Mouse (Mus musculus) adipocyte (in vitro differentiated cells): ENCODE results near the gene Olfr875.
"Not testable (repeated sequence)": the region's sequence is repeated elsewhere in the genome, so short reads cannot be mapped to it uniquely, and the experiment has no call there.

Experiments used
- DNase-seq: peaks from one replicate; pipeline ENCODE4 v3.0.0-alpha.2; 2016; ENCODE audit warnings: low spot score

Olfr875 gene

DNA sequence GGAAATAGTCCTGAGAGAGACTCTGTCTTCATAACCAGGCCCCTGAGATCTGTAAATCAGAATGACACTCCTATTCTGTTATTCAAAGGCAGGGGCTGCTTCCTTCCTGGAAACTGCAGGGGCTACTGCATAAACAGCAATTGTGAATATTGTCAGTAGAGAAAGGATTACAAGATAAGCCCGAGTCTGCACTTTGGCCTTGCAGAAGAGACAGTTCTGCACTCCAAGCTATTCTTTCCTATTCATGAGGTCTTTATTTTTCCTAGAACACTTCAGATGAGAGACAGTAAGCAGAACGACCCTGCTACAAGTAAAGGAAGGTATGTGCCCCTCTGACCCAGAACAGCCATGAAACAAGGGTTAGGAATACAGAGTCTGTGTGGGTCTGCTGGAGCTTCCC, at the start of gene Olfr875:
Olfr875 (plus strand) TSS at position 99 of the 400 bp plus-strand sequence.
- DNase-seq: no peak

DNA sequence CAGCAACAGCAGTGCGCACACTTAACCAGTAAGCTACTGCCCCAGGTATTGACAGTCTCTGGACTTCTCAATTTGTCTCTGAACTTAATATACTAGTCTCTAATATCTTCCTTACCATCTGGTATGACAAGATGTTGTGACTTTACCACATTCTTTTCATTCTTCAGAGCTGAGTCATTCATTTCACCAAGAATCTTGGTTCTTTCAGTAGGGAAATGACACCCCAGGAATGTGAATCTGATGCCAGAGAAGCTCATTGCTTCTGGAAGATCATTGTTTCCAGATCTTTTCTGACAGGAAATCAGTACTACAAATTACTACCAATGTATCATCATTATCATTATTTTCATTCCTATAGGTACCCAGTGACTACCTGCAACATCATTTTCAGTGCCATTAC, 37.3 kb upstream of the Olfr875 start:
- no peak for DNase-seq

DNA sequence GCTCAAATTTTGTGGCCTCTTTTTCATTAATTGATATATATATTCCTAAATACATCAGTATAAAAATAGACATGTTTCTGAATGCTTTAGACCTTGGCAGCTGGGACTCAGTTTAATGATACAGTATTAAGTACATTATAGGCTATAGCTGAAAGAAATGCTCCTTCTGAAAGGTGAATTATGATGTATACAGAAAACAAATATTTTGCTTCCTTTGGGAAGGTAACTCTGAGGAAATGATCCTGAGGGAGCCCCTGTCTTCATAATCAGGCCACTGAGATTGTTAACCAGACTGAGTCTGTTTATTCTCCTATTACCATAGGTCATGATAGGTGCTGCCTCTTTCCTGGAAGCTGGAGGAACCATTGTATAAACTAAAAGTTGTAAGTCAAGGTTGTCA, 26.9 kb upstream of the Olfr875 start, which contains the start of gene Olfr874:
Olfr874 (plus strand) TSS at position 301 of the 400 bp plus-strand sequence.
- DNase-seq: no peak

DNA sequence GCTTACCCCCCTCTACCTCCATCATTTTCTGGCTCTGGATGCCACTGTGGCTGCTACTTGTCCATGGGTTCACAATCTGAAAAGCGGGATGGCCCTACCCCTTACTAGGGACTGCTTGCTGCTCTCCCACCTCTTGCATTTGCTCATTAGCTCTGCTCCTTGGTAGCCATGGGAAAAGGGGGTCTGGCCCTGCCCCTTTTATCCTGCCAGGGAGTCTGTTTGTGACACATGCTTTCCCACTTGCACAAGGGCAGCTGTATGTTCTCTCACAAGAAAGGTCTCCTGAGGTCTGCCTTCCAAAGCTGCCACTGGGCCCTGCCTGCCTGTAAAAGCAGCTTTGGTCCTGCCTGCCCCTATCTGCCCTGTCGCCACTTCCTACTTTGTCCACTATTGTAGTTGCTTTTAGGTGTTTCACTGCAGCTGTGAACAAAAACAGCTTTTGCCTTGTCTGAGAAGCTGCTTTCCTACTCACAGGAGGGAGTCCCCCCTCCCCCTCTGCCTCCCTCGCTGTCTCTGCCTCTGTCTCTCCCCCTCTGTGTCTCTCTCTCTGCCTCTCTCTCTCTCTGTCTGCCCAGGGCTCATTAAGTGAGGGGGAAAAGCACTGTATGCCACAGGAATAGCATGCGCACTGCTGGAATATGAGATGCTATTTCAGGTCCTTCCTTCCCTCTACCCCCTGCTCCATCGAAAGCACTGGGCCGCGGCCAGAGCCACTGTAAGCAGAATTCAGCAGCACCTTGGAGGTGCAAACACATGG, 21.2 kb upstream of the Olfr875 start:
- DNase-seq: no peak

DNA sequence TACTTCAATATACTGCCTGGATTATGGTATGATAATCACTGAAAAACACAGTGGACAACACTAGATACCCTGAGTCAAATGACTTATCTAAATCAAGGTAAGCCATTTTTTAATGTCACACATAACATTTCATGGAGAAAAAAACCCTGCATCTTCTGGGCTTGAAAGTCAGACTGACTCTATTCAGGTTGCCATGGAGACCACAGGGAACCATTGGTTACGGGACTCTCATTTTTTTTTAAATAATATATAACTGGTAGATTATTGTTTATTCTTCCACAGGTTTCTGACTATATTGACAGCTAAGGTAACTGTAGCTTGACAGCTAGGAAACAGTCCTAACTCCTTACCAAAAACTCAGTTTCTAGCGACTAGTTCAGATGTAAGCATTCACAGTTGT, 20.2 kb upstream of the Olfr875 start:
- DNase-seq: no peak

DNA sequence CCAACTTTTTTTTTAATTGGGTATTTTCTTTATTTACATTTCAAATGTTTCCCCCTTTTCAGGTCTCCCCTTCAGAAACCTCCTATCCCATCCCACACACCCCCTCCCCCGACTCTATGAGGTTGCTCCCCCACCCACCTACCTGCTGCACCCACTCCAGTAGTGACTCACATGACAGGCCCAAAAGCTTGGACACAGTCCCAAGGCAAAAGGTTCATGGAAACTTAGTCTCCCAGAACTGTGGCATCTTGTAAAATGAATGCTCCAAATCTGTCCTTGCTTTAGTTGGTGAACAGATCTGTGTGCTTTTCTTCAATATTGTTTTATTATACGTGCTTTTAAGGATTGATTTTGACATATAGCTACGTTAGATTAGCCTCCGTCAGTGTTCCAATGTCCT, 19.7 kb upstream of the Olfr875 start:
- DNase-seq: no peak

DNA sequence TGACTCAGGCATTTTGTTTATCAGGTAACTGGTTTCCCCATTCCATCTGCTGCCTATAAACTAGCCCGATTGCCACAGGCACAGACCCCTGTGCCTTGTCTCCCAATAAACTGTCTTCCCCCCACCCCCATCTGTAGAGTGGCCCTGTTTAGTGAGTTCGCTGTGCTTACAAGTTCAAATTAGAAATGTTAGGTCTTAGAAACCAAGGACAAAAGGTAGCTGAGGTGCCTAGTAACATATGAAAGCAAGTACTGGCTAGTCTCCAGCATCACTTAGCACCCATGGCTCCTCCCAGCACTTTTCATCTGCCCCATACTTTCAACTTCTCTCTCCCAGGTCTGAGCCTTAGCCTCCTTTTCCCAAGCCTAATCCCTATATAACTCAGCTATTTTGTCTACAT, 9.9 kb upstream of the Olfr875 start:
- no peak for DNase-seq

DNA sequence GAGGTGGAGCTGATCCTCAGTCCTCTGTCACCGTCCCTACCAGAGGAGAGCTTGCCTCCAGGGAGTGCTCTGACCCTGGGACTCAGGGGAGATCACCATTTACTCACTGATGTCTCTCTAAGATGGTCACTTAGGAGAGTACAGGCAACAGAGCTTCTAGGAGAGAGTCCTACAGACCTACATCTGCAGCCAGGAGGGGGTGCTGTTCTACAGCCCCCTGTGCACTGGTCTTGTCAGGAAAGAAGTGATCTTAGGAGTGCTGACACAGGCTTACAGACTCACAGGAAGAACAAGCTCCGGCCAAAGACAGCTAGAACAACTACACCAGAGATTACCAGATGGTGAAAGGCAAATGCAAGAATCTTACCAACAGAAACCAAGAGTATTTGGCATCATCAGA, 9.1 kb upstream of the Olfr875 start:
- peak; percentile 3 for DNase-seq

DNA sequence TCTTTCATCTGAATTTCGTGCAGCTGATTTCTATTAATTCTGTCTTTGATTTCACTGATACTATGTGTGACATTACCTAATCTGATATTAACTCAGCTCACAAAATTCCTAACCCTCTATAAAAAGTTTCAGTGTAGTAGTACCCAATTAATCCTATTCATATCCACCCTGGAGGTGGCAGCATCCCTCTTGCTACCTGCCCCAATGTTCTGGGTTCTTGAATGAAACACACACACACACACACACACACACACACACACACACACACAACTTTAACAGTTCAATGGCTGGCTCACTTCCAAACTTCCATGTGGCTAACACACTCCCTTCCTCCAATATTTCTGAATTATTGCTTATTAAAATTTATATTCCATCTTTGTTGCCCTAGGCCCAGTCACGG, 996 bp upstream of the Olfr875 start:
- no peak for DNase-seq

DNA sequence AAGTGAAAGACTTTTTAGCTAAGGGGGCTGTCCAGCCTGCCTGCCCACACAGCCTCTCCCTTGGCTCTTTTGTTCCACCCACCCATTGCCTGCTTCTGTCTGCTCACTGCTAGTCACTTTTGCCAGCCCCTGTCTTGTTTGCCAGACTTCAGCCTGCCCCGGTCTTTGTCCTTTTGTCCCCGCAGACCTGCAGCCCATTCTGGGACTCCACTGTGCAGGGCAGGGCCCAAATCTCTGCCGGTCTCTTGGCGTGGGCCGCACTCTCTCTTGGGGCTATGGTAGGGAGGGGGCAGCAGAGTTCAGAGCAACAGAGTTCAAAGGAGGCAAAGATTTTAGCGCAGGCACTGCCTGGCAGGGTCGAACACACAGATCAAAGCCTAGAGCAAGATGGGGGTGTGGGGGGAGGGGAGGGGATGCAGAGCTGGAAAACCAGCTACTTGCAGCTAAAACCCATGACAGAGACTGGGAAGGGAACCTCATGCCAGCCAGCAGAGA, 11.2 kb downstream of the Olfr875 start:
- no peak for DNase-seq

DNA sequence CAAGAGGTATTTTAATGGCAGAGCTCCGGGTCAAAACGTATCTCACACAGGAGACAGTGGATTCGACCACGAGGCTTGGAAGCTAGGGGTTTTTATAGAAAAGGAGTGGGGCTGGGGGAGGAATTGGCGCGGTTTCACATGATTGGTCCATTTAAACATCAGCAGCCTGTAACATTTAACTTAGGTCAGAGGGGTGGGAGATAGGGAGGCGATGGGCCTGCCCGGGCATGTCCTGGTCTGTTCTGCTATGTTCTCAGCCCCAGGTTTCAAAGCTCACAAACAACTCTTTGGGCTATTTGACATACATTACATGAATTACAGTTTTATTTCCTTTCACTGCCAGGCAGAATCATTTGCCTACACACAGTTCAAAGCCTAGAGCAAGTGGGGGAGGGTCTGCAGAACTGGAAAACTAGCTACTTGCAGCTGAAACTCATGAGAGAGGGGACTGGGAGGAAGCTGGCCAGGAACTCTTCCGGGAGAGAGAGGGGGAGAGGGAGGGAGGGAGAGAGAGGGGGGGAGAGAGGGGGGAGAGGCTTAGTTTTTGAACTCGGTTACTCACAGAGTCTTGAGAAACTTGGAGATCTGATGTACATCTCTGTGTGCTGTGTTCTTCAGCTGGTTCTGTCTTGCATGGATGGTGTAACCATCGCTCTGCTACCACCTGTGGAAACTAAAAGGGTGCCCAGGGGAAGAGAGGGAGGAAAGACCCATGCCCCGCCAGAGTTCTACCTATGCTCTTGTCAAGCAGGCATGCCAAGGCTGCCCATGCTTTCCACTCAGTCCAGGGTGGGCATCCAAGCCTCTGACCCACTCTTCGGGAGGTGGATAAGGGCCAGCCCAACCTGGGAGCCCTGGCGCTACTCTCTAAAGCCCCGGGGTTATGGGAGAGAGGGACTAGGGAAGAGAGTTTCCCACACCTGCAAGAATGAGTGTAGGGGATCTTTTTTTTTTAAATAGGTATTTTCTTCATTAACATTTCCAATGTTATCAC, 12.0 kb downstream of the Olfr875 start:
- DNase-seq: not testable (repeated sequence)

DNA sequence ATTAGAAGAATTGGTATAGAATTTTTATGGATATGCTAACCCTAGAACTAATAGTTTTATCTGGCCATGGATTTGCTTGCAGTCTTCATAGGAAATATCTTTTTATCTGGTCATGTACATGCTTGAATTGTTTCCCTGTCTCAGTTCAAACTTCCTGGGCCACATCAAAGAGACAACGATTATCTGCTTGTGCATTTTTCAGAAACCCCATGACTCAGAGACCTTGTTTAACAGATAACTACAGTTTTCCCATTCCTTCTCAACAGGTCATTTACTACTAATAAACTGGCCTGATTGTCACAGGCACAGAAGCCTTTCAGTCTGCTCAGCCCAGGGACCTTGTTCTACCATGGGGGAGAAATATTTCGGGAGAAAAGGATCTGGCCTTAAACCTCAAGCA, 14.8 kb downstream of the Olfr875 start:
- no peak for DNase-seq

DNA sequence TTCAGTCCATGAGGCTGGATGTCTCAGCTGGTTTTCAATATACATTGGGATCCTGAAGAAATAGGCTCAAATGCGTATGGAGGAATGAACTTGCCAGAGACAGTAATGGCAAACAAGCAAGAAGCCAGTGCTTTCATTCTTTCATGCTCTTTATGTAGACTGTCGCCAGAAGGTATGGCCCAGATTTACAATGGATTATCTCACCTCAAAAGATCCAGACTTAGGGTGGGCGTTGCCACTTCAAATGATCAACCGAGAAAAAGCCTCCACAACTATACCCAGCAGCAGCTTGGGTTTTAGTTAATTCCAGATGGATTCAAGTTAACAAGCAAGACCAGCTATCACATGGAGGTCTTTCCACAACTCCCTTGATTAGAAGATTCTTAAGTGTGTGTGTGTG, 30.4 kb downstream of the Olfr875 start:
- DNase-seq: no peak

DNA sequence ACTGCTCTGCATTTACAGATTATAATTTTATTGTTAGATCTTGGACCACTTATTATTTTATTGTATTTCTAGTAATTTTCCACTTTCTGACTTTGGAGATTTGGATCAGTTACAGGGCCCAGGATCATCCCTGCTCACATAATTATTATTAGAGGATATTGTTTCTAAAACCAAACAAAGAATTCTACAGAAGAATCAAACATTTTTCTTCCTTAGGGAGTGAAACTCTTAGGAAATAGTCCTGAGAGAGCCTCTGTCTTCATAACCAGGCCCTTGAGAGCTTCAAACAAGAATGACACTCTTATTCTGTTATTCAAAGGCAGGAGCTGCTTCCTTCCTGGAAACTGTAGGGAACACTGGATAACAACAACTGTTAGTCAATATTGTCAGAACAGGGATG, 31.1 kb downstream of the Olfr875 start, which contains the start of gene Olfr876:
Olfr876 (plus strand) TSS at position 301 of the 400 bp plus-strand sequence.
- no peak for DNase-seq

DNA sequence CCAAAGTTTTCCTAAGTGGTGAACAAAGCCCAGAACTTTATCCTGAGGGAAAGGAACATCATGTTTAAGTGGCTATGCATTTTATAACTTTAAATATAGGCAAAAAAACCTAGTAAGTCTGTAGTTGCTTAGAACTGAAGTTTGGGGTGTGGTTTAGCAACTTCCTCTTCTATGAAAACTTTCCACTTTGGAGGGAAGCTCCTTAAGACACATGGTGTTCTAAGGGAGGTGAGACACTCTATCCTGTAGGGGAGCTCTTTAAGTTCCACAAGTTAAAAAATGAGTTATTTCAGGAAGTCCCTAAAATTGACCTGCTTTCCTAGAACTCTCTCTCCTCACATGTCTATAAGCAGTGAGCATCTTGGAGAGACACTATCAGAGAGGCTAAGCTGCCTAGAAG, 35.6 kb downstream of the Olfr875 start:
- DNase-seq: no peak

DNA sequence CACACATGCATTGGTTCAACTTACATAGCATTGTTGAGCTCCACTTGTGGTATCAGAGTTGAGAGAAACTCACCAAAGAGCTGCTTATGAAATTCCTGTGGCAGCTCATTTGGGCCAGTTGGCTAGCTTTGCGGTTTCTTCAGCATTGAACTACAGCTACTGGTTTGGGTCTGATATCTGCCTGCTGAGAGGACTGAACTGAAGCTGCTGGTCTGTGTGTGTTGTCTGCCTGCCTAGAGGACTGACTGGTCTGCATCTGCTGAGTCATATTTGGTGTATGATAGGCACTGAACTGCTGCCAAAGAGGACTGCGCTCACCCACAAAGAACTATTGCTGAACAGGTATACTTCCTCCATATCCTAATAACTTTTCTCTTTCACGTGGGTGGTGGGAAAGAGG, 36.8 kb downstream of the Olfr875 start:
- DNase-seq: peak; percentile 46

DNA sequence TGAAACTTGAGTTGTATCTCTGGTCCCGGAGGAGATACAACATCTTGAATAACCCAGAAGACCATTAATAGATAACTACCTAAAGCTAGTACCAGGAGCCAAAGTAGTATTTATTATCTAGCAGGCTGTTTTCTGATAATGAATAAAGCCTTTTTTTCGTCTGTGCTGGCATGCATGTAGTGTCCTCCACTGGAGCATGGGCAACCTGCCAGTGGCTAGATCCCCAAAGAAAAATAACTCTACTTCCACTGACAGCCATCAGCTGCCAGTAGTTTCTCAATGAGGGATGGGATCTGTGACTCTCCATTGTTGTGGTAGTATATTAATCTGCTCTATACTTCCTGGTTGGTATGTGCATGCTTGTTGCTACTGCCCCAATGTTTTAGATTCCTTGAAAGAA, 37.3 kb downstream of the Olfr875 start:
- DNase-seq: peak; percentile 63

DNA sequence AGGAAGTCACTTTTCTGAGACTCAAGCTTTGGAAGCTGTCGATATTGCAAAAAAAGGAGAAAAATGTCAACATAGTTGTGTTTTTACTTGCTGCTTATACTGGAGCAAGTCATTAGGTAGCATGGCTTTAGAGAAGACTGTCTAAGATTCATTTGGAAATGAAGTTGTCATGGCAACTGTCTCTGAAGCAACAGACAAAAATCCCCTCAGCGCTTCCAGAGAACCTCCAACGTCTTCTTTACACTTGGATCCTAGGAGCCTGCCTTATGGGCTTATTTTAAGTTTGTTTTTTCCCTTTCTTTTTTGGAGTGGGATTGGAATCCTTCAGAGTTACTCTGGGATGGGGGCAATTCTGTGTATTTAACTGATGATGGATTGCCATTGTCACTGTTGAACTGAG, 43.0 kb downstream of the Olfr875 start:
- DNase-seq: no peak
